Mouse (Mus musculus): ENCODE data around the gene Tlk2. TPM values are rescaled to one million over a fixed set of nuclear protein-coding genes. Genes with fewer than 3 reads are reported as not detected.

Gene Tlk2
- total RNA-seq, 4 experiments from 2014 or later = 48.1 to 53.5 (median 53.0) TPM

DNA sequence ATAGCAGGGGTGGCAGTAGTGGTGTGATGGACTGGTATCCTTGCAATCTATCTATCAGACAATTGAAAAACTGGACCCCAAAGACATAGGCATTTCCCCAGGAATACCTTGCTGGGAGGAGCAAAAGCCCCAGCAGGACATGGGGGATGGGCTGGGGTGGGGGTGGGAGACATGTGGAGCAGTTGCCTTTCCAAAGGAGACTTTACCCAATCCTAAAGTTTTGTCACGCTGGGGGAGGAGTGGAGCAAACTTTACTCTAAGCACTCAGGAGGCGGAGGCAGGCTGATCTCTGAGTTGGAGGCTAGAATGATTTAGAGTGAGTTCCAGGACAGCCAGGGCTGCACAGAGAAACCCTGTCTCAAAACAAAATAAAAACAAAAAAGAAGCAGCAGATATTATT lies 17.2 kb upstream of the Tlk2 start:
- DNase-seq (ENCODE audit: low spot score in 2 of 2) = no peak

DNA sequence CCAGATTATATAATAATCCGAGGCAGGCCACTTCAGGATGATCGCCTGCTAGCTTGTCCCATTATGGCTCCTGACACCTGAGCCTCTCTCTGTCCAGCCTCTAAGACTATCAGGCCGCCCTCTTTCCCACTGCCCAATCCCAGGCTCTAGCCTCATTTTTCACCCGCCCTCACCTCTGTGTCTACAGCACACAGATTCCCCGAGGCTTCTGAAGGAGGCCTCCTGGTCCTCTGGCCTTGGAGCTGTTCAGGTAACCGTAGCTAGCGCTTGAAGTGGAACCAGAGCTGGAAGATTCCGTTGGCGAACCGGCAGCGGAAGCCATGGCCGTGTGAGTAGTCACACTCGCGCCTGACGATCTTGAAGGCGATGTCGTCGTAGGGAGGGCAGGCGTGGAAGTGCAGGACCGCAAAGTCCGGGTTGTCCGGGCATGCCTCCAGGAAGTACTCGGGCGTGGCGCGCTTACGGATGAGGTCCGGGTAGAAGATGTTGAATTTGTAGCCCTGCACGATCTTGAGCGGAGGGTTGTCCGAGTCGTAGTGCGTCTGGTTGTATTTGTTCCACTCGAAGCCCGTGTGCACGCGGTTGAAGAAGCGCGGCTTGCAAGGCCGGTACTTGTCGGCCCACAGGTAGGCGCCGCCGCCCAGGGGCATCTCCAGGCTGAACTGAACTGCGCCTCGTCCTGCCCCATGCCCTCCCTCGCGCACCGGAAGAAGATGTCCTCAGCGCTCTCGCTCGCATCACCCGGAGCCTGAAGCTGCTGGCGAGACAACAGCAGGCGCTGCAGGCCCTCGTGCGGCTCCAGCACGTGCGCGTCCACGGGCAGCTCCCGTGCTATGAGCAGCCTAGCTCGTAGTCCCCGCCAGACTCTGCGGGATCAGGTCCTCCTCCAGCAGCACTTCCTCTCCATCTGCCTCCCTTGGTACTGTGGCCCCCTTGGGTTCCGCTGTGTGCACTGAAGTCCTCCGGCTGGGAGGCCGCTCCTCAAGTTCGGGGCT lies 13.8 kb upstream of the Tlk2 start:
- DNase-seq (ENCODE audit: low spot score in 2 of 2) = no peak

DNA sequence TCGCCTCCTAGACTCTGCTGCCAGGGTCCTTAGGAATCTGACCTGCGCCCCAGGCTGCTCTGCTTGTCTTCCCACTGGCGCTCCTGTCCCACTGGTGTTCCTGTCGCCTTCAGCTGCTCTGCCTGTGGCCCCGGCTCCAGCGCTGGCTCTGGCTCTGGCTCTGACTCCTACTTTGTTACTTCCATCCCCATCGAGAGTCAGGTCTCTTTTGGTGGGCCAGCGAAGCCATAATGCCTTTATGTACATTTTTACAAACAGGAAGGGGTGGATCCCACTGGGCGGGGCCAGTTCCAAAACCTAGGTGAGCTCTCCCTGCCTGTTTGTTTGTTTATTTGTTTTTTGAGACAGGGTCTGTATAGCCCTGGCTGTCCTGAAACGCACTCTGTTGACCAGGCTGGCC lies 11.8 kb upstream of the Tlk2 start:
- no peak for DNase-seq (ENCODE audit: low spot score in 2 of 2)

DNA sequence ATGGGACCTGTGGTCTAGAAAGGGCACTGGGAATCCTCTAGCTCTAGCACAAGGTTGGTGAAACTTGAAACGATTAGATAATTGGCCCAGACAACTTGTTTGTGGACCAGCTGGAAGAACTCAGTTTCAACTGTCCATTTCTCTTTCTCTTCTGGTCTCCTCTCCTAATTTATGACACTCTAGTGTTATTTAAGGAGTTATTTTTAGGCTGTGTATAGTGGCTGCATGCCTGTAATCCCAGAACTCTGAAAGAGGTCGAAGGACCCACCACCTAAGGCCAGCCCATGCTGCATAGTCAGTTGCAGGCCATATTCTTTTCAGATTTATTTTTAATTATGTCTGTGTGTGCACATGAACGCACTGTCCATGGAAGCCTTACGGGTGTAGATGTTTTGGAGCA lies 916 bp downstream of the Tlk2 start:
- no peak for DNase-seq (ENCODE audit: low spot score in 2 of 2)

DNA sequence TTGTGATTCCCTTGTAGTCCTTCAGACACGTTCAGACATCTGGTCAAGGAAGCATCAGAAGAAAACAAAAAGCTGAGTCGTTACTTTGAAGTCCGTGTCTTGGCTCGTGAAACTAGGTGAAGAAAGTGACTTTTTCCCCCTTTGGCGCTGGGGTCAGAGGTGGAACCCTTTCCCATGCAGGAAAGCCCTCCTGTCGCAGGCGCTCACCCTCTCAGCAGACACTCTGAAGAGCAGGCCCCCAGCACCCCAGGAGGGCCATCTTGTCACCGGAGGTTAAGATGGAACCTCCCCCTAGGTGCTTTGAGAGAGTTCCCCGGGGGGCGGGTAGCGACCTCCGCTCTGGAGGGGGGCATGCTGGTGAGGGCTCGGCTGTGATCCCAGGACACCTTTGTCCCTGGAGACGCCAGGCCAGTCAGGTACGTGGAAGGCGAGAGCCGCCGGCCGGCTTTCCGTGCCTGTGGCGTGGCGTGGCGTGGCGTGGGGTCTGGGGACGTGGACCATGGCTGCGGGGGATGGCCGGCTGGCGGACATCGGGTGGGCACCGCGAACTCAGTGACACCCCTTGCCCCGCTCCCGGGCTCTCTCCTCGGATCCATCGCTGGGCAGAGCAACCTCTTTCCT lies 2.0 kb downstream of the Tlk2 start:
- DNase-seq (ENCODE audit: low spot score in 2 of 2) = peak; percentile 8 to 23

DNA sequence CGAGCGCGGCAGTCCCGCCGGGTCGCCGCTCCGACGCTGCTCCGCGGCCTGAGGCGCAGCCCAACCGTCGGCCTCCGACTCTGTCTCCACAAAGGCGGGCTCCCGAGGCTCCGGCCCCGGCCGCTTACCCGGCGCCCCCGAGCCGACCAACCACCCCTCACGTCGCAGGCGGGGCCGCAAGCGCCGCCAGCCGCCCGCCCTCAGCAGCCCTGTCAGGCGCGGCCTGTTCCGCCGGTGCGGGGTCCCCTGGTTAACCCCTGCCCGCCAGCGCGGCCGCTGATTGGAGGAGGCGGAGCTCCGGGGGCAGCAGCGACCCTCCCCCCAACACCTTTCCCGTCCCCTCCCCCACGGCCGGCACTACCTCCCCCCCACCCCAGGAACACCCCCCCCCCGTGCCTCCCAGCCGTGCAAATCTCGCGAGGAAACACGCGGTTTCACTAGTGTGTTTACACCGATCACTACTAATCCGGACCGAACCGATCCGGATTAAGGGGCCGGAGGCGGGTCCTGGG lies 2.6 kb downstream of the Tlk2 start:
- DNase-seq (ENCODE audit: low spot score in 2 of 2) = peak; percentile 74 to 77

DNA sequence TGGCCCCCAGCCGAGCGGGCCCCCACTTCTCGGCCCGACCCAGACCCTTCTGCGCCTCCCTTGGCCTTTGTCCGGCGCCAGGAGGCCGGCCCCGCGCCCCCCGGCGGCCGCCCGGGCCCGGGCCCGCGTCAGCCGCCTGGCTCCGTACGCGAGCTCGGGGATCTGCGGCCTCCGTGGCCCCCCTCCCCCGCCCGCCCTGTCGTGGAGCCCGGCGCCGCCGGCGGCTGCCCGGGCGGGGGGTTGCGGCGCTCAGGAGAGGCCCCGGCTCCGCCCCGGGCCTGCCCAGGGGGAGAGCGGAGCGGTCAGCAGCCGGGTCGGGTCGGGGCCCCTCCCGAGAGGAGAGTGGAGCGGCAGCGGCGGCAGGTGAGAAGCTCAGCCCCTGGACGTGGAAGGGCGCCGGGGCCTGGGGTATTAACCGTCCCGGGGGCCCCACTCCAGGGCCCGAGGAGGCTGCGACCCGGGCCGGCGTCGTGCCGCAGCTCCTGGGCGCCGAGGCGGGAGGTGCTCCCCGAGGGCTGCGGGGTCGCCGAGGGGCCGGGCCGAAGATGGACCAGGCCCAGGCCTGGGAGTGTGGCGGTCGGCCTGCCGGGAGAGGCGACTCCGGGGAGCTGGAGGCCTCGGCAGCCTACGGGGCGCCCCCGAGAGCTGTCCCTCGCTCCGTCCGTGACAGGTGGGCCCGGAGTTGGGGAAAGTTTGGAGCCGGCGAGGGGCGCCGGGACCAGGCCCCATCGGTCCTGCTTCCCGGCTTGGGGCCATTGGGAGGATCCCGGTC lies 3.3 kb downstream of the Tlk2 start:
- peak; percentile 10 to 31 for DNase-seq (ENCODE audit: low spot score in 2 of 2)

DNA sequence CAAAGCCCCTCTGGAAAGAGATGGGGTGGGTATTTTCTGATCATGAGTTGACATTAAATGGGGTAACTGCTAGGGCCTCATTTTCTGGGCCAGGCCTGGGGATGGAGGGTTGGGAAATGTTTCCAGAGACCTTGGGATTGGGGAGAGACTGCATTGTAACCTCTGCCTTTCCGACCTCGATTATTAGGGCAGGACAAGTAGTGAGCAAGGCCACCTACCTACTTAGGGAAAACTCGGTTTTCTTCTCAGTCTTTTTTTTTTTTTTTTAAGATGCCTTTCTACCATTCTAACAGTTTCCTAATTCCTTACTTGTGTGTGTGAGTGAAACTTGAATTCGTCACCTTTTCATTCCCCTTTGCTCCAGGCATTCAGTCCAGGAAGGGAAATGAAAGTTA lies 3.9 kb downstream of the Tlk2 start:
- DNase-seq (ENCODE audit: low spot score in 2 of 2) = no peak

DNA sequence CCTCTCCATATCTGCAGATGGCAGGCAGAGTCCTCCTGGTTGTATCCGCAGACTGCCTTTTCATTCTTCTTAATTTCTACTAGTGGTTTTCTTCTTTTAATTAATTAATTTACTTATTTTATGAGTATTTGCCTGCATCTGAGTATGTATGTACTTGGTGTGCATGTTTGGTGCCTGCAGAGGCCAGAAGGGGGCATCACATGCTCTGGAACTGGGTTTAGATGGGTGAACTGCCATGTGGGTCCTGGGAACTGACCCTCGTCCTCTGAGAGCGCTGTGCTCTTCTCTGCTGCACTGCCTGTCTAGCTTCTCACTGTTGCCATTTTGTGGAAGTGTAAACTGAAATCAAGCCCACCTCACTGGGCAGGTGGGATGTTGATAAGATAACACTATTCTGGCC lies 6.1 kb downstream of the Tlk2 start:
- no peak for DNase-seq (ENCODE audit: low spot score in 2 of 2)

DNA sequence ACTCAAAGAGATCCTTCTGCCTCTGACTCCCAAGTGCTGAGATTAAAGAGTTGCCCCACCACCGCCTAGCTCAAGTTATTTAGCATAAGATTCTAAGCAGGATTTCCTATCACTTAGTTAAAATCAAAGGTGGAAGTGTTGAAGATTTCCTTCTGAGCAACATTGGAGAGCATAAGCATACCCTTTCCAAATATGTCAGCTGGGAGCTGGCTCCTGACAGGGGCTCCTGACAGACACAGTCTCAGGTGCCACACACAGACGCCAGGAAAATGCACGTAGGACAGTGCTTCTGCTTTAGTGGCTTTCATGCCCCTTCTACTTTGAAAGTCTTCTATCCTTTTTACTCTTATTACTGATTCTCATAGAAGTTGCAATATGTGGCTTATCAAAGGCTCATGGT lies 13.6 kb downstream of the Tlk2 start:
- DNase-seq (ENCODE audit: low spot score in 2 of 2) = no peak

DNA sequence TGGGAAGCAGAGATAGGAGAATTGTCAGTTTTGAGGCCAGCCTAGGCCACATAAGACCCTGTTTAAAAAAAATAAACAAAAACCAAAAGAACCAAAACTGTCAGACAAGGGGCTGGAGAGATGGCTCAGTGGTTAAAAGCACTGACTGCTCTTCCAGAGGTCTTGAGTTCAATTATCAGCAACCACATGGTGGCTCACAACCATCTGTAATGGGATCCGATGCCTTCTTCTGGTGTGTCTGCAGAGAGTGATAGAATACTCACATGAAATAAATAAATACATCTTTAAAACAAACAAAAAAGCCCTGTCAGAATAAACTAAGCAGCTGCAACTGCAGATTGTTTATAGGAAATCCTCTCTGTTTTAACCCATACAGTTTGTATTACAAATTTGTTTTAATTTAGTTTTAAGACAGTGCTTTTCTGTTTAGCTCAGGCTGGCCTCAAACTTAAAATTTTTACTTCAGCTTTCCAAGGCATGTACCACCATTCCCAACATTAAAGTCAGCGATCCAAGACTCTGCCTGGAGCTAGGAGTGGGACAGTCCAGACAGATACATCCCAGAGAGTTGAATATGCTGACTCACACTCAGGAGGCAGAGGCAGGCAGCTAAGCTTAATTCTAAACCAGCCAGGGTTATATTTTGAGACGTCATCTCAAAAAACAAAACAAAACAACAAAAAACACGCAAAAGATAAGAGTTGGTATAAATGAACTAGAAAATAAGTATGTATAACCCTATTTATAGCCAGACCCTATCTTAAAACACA lies 18.5 kb downstream of the Tlk2 start:
- no peak for DNase-seq (ENCODE audit: low spot score in 2 of 2)

DNA sequence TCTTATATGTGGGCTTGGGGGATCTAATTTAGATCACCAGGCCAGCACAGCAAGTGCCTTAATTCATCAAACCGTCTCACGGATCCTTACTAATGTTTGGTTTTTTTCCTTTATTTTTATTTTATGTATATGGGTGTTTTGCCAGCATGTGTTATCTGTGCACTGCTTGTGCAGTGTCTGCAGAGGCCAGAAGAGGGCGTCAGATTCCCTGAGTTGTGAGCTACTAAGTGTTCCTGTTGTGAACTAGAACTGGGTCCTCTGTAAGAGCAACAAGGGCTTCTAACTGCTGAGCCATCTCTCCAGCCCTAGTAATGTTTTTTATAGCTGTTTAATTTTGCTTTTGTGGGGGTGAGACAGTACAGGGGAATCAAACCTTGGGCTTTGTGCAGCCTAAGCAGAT lies 23.8 kb downstream of the Tlk2 start:
- no peak for DNase-seq (ENCODE audit: low spot score in 2 of 2)

DNA sequence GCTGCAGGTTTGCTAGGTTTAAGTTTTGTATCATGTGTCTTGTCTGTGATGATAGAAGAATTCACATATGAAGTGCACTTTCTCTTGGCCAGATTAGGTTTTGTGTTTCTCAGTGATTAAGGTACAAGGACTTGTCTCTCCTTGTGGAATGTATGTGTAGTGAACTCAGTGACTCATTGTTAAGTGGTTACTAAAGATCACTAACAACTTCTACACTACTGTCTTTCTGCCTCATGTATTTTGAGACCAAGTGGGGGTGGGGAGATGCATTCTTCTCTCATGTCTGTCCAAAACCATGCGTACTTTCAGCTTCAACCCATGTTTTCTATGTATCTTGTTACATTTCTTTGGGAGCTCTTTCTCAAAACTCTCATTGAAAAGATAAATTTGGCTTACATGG lies 31.4 kb downstream of the Tlk2 start:
- DNase-seq (ENCODE audit: low spot score in 2 of 2) = no peak

DNA sequence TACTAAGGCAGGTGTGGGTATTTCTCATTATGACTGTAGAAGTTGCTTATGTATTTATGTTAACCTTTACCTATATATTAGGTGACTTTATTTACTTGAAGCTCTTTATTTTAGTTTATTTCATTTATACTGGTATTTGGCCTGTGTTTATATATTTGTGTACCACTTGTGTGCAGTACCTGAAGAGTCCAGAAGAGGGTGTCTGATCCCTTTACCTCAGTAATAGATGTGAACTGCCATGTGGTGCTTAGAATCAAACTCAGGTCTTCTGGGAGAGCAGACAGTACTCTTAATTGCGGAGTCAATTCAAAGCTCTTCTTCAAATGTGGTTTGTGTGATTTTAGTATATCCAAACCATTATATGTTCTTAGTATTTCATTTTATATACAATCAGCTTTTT lies 35.6 kb downstream of the Tlk2 start:
- DNase-seq (ENCODE audit: low spot score in 2 of 2) = no peak

DNA sequence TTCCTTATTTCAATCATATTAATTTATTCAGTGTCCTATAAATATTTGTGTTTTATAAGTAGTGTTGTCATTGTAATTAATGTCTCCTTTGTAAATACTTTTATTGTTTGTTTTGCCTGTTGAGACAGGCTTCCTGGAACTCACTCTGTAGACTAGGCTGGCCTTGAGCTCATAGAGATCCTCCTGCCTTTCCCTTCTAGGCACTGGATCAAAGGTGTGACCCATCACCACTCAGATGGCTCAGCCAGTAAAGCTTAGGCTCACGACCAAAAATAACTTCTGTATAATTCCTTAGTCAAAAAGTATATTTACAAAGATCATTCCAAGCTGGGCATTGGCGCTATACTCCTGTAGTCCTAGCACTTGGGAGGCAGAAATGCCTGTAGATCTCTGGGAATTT lies 39.2 kb downstream of the Tlk2 start:
- no peak for DNase-seq (ENCODE audit: low spot score in 2 of 2)

DNA sequence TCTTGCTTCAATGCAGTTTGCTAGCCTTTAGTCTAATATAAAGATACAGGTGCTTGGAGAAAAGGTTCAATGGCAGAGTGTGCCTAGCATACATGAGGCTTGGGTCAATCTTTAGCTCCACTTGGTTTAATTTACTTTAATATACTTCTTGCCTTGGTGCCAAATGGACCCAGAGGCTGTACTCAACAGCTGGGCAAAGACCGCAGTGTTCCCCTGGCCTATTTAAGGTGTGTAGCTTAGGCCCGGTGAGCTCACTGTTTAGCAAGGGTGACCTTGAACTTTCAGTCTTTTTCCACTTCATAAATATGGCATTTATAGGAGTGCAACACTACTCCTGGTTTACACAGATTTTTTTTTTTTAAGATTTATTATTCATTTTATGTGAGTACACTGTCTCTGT lies 55.9 kb downstream of the Tlk2 start:
- DNase-seq (ENCODE audit: low spot score in 2 of 2) = no peak

DNA sequence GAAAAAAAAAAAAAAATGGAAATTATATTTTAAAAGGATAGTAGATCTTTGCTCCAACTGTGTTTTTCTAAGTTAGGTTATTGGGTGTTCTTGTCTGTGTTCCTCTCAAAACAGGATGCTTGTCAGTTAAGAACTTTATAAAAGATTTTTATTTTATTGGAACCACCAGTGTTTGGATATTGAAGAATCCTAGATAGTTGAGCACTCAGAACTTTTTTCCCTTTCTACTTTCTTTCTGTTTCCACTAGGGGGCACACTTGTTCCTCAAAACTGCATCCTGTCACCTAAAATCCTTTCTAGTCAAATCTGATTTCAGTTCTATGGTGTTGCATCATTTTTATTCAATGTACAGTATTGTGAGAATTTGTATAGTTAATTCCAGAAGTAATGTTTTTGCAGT lies 62.4 kb downstream of the Tlk2 start:
- no peak for DNase-seq (ENCODE audit: low spot score in 2 of 2)

DNA sequence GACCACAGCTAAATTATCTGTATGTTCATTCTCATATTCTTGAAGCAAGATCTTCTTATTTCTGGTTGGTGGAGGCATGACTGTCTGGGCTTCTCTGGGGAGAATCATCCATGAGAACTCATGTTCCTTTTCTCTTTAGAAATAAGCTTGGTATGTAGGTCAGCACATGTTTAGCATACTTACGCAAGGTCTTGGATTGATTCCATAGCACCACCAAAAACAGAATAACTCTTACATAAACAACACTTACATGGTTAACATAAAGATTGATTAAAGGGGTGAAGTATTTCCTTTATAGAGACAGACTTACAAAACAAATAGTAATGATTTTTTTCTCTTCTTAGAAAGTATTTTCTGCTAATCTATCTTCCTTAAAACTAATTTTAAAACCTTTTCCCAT lies 67.8 kb downstream of the Tlk2 start:
- DNase-seq (ENCODE audit: low spot score in 2 of 2) = no peak

DNA sequence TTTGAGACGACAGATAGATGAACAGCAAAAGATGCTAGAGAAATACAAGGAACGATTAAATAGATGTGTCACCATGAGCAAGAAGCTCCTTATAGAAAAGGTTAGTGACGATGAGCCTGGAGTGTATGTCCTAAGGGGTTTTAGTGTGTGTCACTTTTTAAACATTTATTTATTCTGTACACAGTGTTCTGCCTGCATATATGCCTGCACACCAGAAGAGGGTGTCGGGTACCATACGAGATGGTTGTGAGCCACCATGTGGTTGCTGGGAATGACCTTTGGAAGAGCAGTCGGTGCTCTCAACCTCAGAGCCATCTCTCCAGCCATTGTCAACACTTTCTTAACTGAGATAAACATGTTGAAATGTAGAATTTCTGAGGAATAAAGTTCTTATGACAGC lies 68.2 kb downstream of the Tlk2 start:
- no peak for DNase-seq (ENCODE audit: low spot score in 2 of 2)

DNA sequence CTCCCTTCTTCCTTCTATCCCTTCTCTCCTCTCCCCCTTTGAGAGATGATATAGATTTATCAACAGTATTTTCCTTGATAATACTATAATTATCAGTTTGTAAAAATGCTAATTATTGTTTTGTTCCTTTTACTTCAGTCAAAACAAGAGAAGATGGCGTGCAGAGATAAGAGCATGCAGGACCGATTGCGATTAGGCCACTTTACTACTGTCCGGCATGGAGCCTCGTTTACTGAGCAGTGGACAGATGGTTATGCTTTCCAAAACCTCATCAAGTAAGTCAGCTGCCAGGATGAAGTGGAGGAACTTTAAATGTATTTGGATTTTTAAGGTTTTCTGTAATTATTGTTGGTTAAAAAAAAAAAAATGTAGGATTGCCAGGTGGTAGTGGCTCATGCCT lies 68.7 kb downstream of the Tlk2 start:
- no peak for DNase-seq (ENCODE audit: low spot score in 2 of 2)

DNA sequence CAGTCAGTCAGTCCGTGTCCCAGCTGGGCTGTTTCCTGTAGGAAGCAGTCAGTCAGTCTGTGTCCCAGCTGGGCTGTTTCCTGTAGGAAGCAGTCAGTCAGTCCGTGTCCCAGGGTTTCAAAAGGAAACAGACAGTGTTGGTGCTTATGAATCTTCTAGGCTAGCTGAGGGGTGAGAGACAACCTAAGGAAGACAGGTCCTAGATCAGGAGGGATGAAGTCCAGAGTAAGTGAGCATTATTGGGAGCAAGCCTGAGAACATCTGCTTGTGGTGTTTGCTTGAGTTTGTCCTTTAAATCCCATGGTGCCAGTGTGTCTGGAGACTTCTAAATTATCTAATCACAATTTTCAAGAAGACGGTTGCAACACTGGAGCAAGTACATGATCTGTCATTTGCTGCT lies 81.1 kb downstream of the Tlk2 start:
- DNase-seq (ENCODE audit: low spot score in 2 of 2) = no peak
